Mouse (Mus musculus) brain, embryonic 14.5 days (tissue): ENCODE results near the gene Eif2s1. TPM values are rescaled to one million over a fixed set of nuclear protein-coding genes. Genes with fewer than 3 reads are reported as not detected.

Experiments used
- DNase-seq: peaks from one replicate; pipeline ENCODE4 v3.0.0-alpha.2; 2011; ENCODE audit warnings: low read depth
- CTCF ChIP-seq: fragments of 200-500 bp; IDR thresholded peaks from 2 replicates; pipeline ENCODE4 v1.5.1; 2012; ENCODE audit warnings: inconsistent platforms, mild to moderate bottlenecking, moderate library complexity, borderline replicate concordance; ENCODE audit not compliant: insufficient read depth, insufficient read length; ENCODE audit errors: extremely low read depth
- POLR2A ChIP-seq: fragments of 200-500 bp; IDR thresholded peaks from 2 replicates; pipeline ENCODE4 v1.6.1; 2012; ENCODE audit warnings: mild to moderate bottlenecking, inconsistent platforms, borderline replicate concordance; ENCODE audit not compliant: poor library complexity, insufficient read depth, insufficient read length, severe bottlenecking; ENCODE audit errors: extremely low read depth
- polyA plus RNA-seq: library from polyadenylated mRNA; depleted of rRNA; stranded (reverse); fragments of >200 nt; gene quantifications from 2 replicates; pipeline ENCODE4 v1.2.3, GENCODE M21; 2012; rRNA removed

The Eif2s1 gene
- 48.4 and 50.7 TPM in 2 replicates for polyA plus RNA-seq

GRCm38 (mm10) chr12:78861496-78862253, at the start of gene Eif2s1, which contains the start of gene Atp6v1d:
Eif2s1 (plus strand) TSS chr12:78861819.
Atp6v1d (minus strand) TSS chr12:78861638.
- TF ChIP-seq CTCF (peak; percentile 83), POLR2A (peak; percentile 49; the same call in 1 of the 2 replicates)
- DNase-seq = peak; percentile 100

GRCm38 (mm10) chr12:78814437-78814836, 47.2 kb upstream of the Eif2s1 start:
- peak; percentile 55 for DNase-seq
- TF ChIP-seq CTCF (no peak), POLR2A (no peak)

GRCm38 (mm10) chr12:78834496-78834895, 27.1 kb upstream of the Eif2s1 start:
- no peak for DNase-seq
- no peak for TF ChIP-seq CTCF
- TF ChIP-seq POLR2A = no peak

GRCm38 (mm10) chr12:78839906-78840305, 21.7 kb upstream of the Eif2s1 start:
- peak; percentile 7 for DNase-seq
- TF ChIP-seq CTCF (no peak), POLR2A (no peak)

- DNase-seq = no peak
- TF ChIP-seq CTCF = no peak
- TF ChIP-seq POLR2A = no peak
Measured at GRCm38 (mm10) chr12:78842429-78842828, 19.2 kb upstream of the Eif2s1 start.

GRCm38 (mm10) chr12:78848246-78848645, 13.4 kb upstream of the Eif2s1 start:
- no peak for DNase-seq
- no peak for TF ChIP-seq POLR2A
- TF ChIP-seq CTCF = no peak

GRCm38 (mm10) chr12:78860921-78861495, 611 bp upstream of the Eif2s1 start:
- TF ChIP-seq POLR2A (peak; percentile 55; the same call in 1 of the 2 replicates), CTCF (no peak)
- DNase-seq = no peak

- peak; percentile 1 for DNase-seq
- no peak for TF ChIP-seq CTCF
- TF ChIP-seq POLR2A = no peak
Measured at GRCm38 (mm10) chr12:78862254-78862730, 673 bp downstream of the Eif2s1 start.

- TF ChIP-seq POLR2A (no peak), CTCF (peak; percentile 16; the same call in 1 of the 2 replicates)
- DNase-seq = peak; percentile 8
Measured at GRCm38 (mm10) chr12:78865434-78865833, 3.8 kb downstream of the Eif2s1 start.

GRCm38 (mm10) chr12:78868115-78868514, 6.5 kb downstream of the Eif2s1 start:
- DNase-seq = no peak
- TF ChIP-seq CTCF = no peak
- no peak for TF ChIP-seq POLR2A

- no peak for TF ChIP-seq POLR2A
- no peak for TF ChIP-seq CTCF
- no peak for DNase-seq
Measured at GRCm38 (mm10) chr12:78874581-78874980, 13.0 kb downstream of the Eif2s1 start.

- DNase-seq = no peak
- TF ChIP-seq CTCF (no peak), POLR2A (no peak)
Measured at GRCm38 (mm10) chr12:78890062-78890461, 28.4 kb downstream of the Eif2s1 start.

GRCm38 (mm10) chr12:78891149-78891548, 29.5 kb downstream of the Eif2s1 start:
- DNase-seq = no peak
- TF ChIP-seq POLR2A = no peak
- TF ChIP-seq CTCF = no peak
